Mouse (Mus musculus) cerebellum, adult 2 months (tissue): ENCODE data around the gene Epha4.

Source experiments
- CTCF ChIP-seq: fragments of 200-500 bp; IDR thresholded peaks from 2 replicates; pipeline ENCODE4 v1.5.1; 2011; ENCODE audit warnings: low read depth, mild to moderate bottlenecking, control low read depth, low read length, moderate library complexity, borderline replicate concordance; ENCODE audit not compliant: insufficient read depth
- POLR2A ChIP-seq: fragments of 200-500 bp; IDR thresholded peaks from 2 replicates; pipeline ENCODE4 v1.6.1; 2011; ENCODE audit warnings: low read length, control low read depth, borderline replicate concordance; ENCODE audit not compliant: insufficient read depth

GRCm38 (mm10) chr1:77506038-77506855 lies 8.6 kb downstream of the Epha4 start:
- TF ChIP-seq CTCF (no peak), POLR2A (no peak)
